Mouse (Mus musculus): Measurements from ENCODE around the gene Plxna4. TPM values are rescaled to one million over a fixed set of nuclear protein-coding genes. Genes with fewer than 3 reads are reported as not detected.

Gene Plxna4
- total RNA-seq, 1 experiment from 2014 or later, result not detected

- no peak for ATAC-seq (replicated peaks; ENCODE audit: insufficient number of reproducible peaks, low FRiP score, low TSS enrichment, poor library complexity, severe bottlenecking)
These were observed 148.6 kb downstream of the Plxna4 start for GRCm38 (mm10) chr6:32439434-32439833.

GRCm38 (mm10) chr6:32437219-32437618, 150.8 kb downstream of the Plxna4 start:
- no peak for ATAC-seq (replicated peaks; ENCODE audit: insufficient number of reproducible peaks, low FRiP score, low TSS enrichment, poor library complexity, severe bottlenecking)

- ATAC-seq (replicated peaks; ENCODE audit: insufficient number of reproducible peaks, low FRiP score, low TSS enrichment, poor library complexity, severe bottlenecking), result no peak
These were observed 164.9 kb downstream of the Plxna4 start for GRCm38 (mm10) chr6:32423124-32423523.

- no peak for ATAC-seq (replicated peaks; ENCODE audit: insufficient number of reproducible peaks, low FRiP score, low TSS enrichment, poor library complexity, severe bottlenecking)
These were observed 167.4 kb downstream of the Plxna4 start for GRCm38 (mm10) chr6:32420610-32421009.

- no peak for ATAC-seq (replicated peaks; ENCODE audit: insufficient number of reproducible peaks, low FRiP score, low TSS enrichment, poor library complexity, severe bottlenecking)
These were observed 170.6 kb downstream of the Plxna4 start for GRCm38 (mm10) chr6:32417351-32417750.

GRCm38 (mm10) chr6:32411325-32411724, 176.7 kb downstream of the Plxna4 start:
- no peak for ATAC-seq (replicated peaks; ENCODE audit: insufficient number of reproducible peaks, low FRiP score, low TSS enrichment, poor library complexity, severe bottlenecking)

GRCm38 (mm10) chr6:32409625-32410024, 178.4 kb downstream of the Plxna4 start:
- ATAC-seq (replicated peaks; ENCODE audit: insufficient number of reproducible peaks, low FRiP score, low TSS enrichment, poor library complexity, severe bottlenecking), result no peak

GRCm38 (mm10) chr6:32407574-32408185, 180.3 kb downstream of the Plxna4 start:
- ATAC-seq (replicated peaks; ENCODE audit: insufficient number of reproducible peaks, low FRiP score, low TSS enrichment, poor library complexity, severe bottlenecking), result no peak

- no peak for ATAC-seq (replicated peaks; ENCODE audit: insufficient number of reproducible peaks, low FRiP score, low TSS enrichment, poor library complexity, severe bottlenecking)
These were observed 181.5 kb downstream of the Plxna4 start for GRCm38 (mm10) chr6:32406316-32407095.

GRCm38 (mm10) chr6:32402560-32403235, 185.3 kb downstream of the Plxna4 start:
- no peak for ATAC-seq (replicated peaks; ENCODE audit: insufficient number of reproducible peaks, low FRiP score, low TSS enrichment, poor library complexity, severe bottlenecking)

GRCm38 (mm10) chr6:32398261-32398660, 189.7 kb downstream of the Plxna4 start:
- ATAC-seq (replicated peaks; ENCODE audit: insufficient number of reproducible peaks, low FRiP score, low TSS enrichment, poor library complexity, severe bottlenecking), result no peak

- no peak for ATAC-seq (replicated peaks; ENCODE audit: insufficient number of reproducible peaks, low FRiP score, low TSS enrichment, poor library complexity, severe bottlenecking)
These were observed 190.8 kb downstream of the Plxna4 start for GRCm38 (mm10) chr6:32397133-32397730.

GRCm38 (mm10) chr6:32395415-32395814, 192.6 kb downstream of the Plxna4 start:
- no peak for ATAC-seq (replicated peaks; ENCODE audit: insufficient number of reproducible peaks, low FRiP score, low TSS enrichment, poor library complexity, severe bottlenecking)

GRCm38 (mm10) chr6:32392262-32392661, 195.7 kb downstream of the Plxna4 start:
- ATAC-seq (replicated peaks; ENCODE audit: insufficient number of reproducible peaks, low FRiP score, low TSS enrichment, poor library complexity, severe bottlenecking), result no peak

- no peak for ATAC-seq (replicated peaks; ENCODE audit: insufficient number of reproducible peaks, low FRiP score, low TSS enrichment, poor library complexity, severe bottlenecking)
These were observed 199.7 kb downstream of the Plxna4 start for GRCm38 (mm10) chr6:32388276-32388675.

GRCm38 (mm10) chr6:32386915-32387314, 201.1 kb downstream of the Plxna4 start:
- ATAC-seq (replicated peaks; ENCODE audit: insufficient number of reproducible peaks, low FRiP score, low TSS enrichment, poor library complexity, severe bottlenecking), result no peak

- ATAC-seq (replicated peaks; ENCODE audit: insufficient number of reproducible peaks, low FRiP score, low TSS enrichment, poor library complexity, severe bottlenecking), result no peak
These were observed 203.1 kb downstream of the Plxna4 start for GRCm38 (mm10) chr6:32384937-32385336.

GRCm38 (mm10) chr6:32384423-32384822, 203.6 kb downstream of the Plxna4 start:
- ATAC-seq (replicated peaks; ENCODE audit: insufficient number of reproducible peaks, low FRiP score, low TSS enrichment, poor library complexity, severe bottlenecking), result no peak

- no peak for ATAC-seq (replicated peaks; ENCODE audit: insufficient number of reproducible peaks, low FRiP score, low TSS enrichment, poor library complexity, severe bottlenecking)
These were observed 206.5 kb downstream of the Plxna4 start for GRCm38 (mm10) chr6:32381516-32381915.

Measured in monocyte, adult 5-6 weeks (primary cell).